Mouse (Mus musculus) E14TG2a.4 (cell line): ENCODE results near the gene Scaf4.
A peak's percentile ranks its signal among the peaks of the same experiment; 100 is the strongest.

Experiments
- H3K27me3 ChIP-seq: 2 replicates; pipeline ENCODE4 v1.6.1; 2014; ENCODE audit warnings: low read length, control low read depth; ENCODE audit not compliant: insufficient read depth
- H3K36me3 ChIP-seq: 2 replicates; pipeline ENCODE4 v1.6.1; 2014; ENCODE audit warnings: low read length, control low read depth; ENCODE audit not compliant: insufficient read depth
- H3K4me1 ChIP-seq: replicated peaks from 2 replicates; pipeline ENCODE4 v1.6.1; 2014; ENCODE audit warnings: low read depth, low read length, control low read depth
- H3K4me3 ChIP-seq: replicated peaks from 2 replicates; pipeline ENCODE4 v1.5.1; 2014; ENCODE audit warnings: mild to moderate bottlenecking, low read length
- H3K9me3 ChIP-seq: 2 replicates; pipeline ENCODE4 v1.6.1; 2014; ENCODE audit warnings: low read length, control low read depth
- CTCF ChIP-seq: conservative IDR thresholded peaks from 2 replicates; pipeline ENCODE4 v1.5.1; 2014; ENCODE audit warnings: low read length
- NANOG ChIP-seq: IDR thresholded peaks from 2 replicates; pipeline ENCODE4 v1.6.1; 2014; ENCODE audit warnings: borderline replicate concordance, low read length, mixed read lengths
- POU5F1 ChIP-seq: IDR thresholded peaks from 2 replicates; pipeline ENCODE4 v1.6.1; 2014; ENCODE audit warnings: low read length, borderline replicate concordance

Scaf4 gene

GRCm38 (mm10) chr16:90191289-90191688 lies 93.0 kb downstream of the Scaf4 start:
- no peak for TF ChIP-seq CTCF
- TF ChIP-seq NANOG = no peak
- no peak for TF ChIP-seq POU5F1
- Histone ChIP-seq H3K9me3 (no peaks in the 10 kb centered on the region), H3K4me1 (peaks cover 23% of the 10 kb centered on the region), H3K4me3 (no peak overlapping the region), H3K27me3 (no peaks in the 10 kb centered on the region), H3K36me3 (no peaks in the 10 kb centered on the region)

- H3K27me3 ChIP-seq = no peaks in the 10 kb centered on the region
- no peak overlapping the region for H3K4me3 ChIP-seq
- H3K9me3 ChIP-seq = no peaks in the 10 kb centered on the region
- H3K4me1 ChIP-seq = peaks cover 46% of the 10 kb centered on the region
- H3K36me3 ChIP-seq = no peaks in the 10 kb centered on the region
- TF ChIP-seq CTCF (0 out of 2 replicates have a peak, but pooled peaks have one; percentile 12), NANOG (no peak)
These were observed 96.8 kb downstream of the Scaf4 start for GRCm38 (mm10) chr16:90187453-90187852.

- Histone ChIP-seq H3K4me3 (no peak overlapping the region), H3K36me3 (no peaks in the 10 kb centered on the region), H3K4me1 (peaks cover 37% of the 10 kb centered on the region), H3K27me3 (no peaks in the 10 kb centered on the region), H3K9me3 (no peaks in the 10 kb centered on the region)
- TF ChIP-seq NANOG = no peak; the same call in 1 of the 2 replicates
- no peak for TF ChIP-seq POU5F1
- peak; percentile 65 for TF ChIP-seq CTCF
These were observed 98.2 kb downstream of the Scaf4 start for GRCm38 (mm10) chr16:90185928-90186588.

- H3K27me3 ChIP-seq = peaks cover 12% of the 10 kb centered on the region
- H3K4me3 ChIP-seq = no peak overlapping the region
- TF ChIP-seq NANOG = no peak
- TF ChIP-seq CTCF = no peak
- TF ChIP-seq POU5F1 = no peak
- H3K4me1 ChIP-seq = peaks cover 37% of the 10 kb centered on the region
- no peaks in the 10 kb centered on the region for H3K9me3 ChIP-seq
- no peaks in the 10 kb centered on the region for H3K36me3 ChIP-seq
These were observed 100.2 kb downstream of the Scaf4 start for GRCm38 (mm10) chr16:90184135-90184534.

GRCm38 (mm10) chr16:90181673-90182072 lies 102.6 kb downstream of the Scaf4 start:
- peaks cover 26% of the 10 kb centered on the region for H3K27me3 ChIP-seq
- H3K9me3 ChIP-seq = no peaks in the 10 kb centered on the region
- TF ChIP-seq NANOG (no peak), CTCF (no peak), POU5F1 (no peak)
- H3K36me3 ChIP-seq = no peaks in the 10 kb centered on the region
- H3K4me1 ChIP-seq = peaks cover 33% of the 10 kb centered on the region
- H3K4me3 ChIP-seq = no peak overlapping the region

GRCm38 (mm10) chr16:90180975-90181374 lies 103.3 kb downstream of the Scaf4 start:
- Histone ChIP-seq H3K27me3 (peaks cover 26% of the 10 kb centered on the region), H3K4me3 (no peak overlapping the region), H3K4me1 (peaks cover 33% of the 10 kb centered on the region), H3K36me3 (no peaks in the 10 kb centered on the region), H3K9me3 (no peaks in the 10 kb centered on the region)
- TF ChIP-seq CTCF (no peak), POU5F1 (no peak), NANOG (no peak)

- no peaks in the 10 kb centered on the region for H3K36me3 ChIP-seq
- no peaks in the 10 kb centered on the region for H3K9me3 ChIP-seq
- H3K27me3 ChIP-seq = peaks cover 26% of the 10 kb centered on the region
- no peak overlapping the region for H3K4me3 ChIP-seq
- peaks cover 26% of the 10 kb centered on the region for H3K4me1 ChIP-seq
- TF ChIP-seq CTCF (no peak), POU5F1 (no peak), NANOG (no peak)
These were observed 104.4 kb downstream of the Scaf4 start for GRCm38 (mm10) chr16:90179892-90180291.

- Histone ChIP-seq H3K4me3 (no peak overlapping the region), H3K4me1 (peaks cover 19% of the 10 kb centered on the region), H3K36me3 (no peaks in the 10 kb centered on the region), H3K27me3 (peaks cover 26% of the 10 kb centered on the region), H3K9me3 (no peaks in the 10 kb centered on the region)
- TF ChIP-seq CTCF = no peak
- TF ChIP-seq POU5F1 = no peak
- no peak for TF ChIP-seq NANOG
These were observed 105.9 kb downstream of the Scaf4 start for GRCm38 (mm10) chr16:90178404-90178803.

- no peak for TF ChIP-seq CTCF
- TF ChIP-seq POU5F1 = no peak
- no peak for TF ChIP-seq NANOG
- Histone ChIP-seq H3K9me3 (no peaks in the 10 kb centered on the region), H3K4me1 (peaks cover 26% of the 10 kb centered on the region), H3K36me3 (no peaks in the 10 kb centered on the region), H3K27me3 (peaks cover 29% of the 10 kb centered on the region), H3K4me3 (no peak overlapping the region)
These were observed 106.9 kb downstream of the Scaf4 start for GRCm38 (mm10) chr16:90177425-90177824.
